Mouse (Mus musculus) C2C12 (cell line): ENCODE results near the gene Cenpu.

Source experiments
- MAX ChIP-seq: IDR thresholded peaks from one replicate; pipeline ENCODE4 v1.6.1; 2011; ENCODE audit warnings: mild to moderate bottlenecking, control low read depth
- MYOG ChIP-seq: IDR thresholded peaks from one replicate; pipeline ENCODE4 v1.6.1; 2011; ENCODE audit not compliant: control insufficient read depth, insufficient read length; ENCODE audit errors: extremely low read depth

DNA sequence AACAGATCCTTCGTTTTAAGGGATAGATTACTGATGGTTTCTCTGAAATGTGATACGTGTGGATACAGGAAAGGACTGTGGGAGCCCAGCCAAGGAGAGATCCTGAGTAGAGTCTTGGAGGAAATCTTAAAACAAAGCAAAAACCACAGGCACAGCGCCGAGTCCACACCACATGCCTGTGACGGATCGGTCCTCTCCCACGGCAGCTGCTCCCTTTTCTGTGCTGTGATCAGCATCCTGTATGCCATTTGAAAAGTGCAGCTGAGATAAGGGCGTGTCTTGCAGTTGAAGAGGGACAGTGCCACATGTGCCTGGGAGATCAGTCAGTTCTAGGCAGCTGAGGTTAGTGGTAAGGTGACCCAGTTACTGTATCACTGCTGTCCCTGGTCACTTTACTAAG, 39.3 kb upstream of the Cenpu start:
- TF ChIP-seq MYOG, result no peak
- no peak for TF ChIP-seq MAX
